Mouse (Mus musculus): ENCODE data around the gene Fam219a. TPM values are rescaled to one million over a fixed set of nuclear protein-coding genes. Genes with fewer than 3 reads are reported as not detected.

Gene Fam219a
- total and polyA plus RNA-seq, 3 experiments, result 13.4 to 15.8 (median 14.4) TPM

DNA sequence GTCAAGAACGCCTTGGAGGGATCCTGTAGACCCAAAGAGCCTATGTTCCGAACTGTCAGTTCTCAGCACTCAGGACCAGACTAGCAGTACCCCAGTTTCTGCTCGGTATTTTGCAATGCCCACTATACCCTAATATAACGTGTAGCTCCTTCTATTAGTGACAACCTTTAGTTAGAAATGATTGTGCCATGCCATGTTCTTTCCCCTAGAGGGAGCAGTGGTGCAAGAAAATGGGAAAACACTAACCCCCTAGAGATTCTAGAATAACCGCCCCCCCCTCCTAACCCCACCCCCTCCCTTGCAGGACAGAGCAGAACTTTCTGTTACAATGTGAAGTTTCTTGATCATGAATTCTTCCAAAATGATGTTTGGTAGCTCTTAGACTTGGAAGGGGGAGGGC is 65.0 kb downstream of the Fam219a start:
- no peak overlapping the region for H3K27ac ChIP-seq
- H3K36me3 ChIP-seq (ENCODE audit: control insufficient read depth, insufficient read depth, low read length), result no peaks in the 10 kb centered on the region
- no peaks in the 10 kb centered on the region for H3K27me3 ChIP-seq (ENCODE audit: control insufficient read depth, insufficient read depth, low read length)
- no peaks in the 10 kb centered on the region for H3K79me2 ChIP-seq (replicated peaks; ENCODE audit: control insufficient read depth, insufficient read depth, low read length)
- peaks cover 6% of the 10 kb centered on the region; the same call in 1 of the 2 replicates for H3K4me1 ChIP-seq (ENCODE audit: control insufficient read depth, insufficient read depth, low read length)
- H3K4me3 ChIP-seq, result no peak overlapping the region
- no peak for DNase-seq
- TF ChIP-seq EP300 (IDR thresholded peaks at IDR 0.05; ENCODE audit: insufficient read depth, low read depth, low read length) (no peak), POLR2A (IDR thresholded peaks at IDR 0.05; ENCODE audit: insufficient read depth, low read depth, low read length) (no peak), CTCF (IDR thresholded peaks at IDR 0.05) (peak; percentile 51)
- H3K9ac ChIP-seq (ENCODE audit: low read depth, low read length), result no peak overlapping the region
- intact Hi-C loops (cut with DNase I), result no loop called here
- WGBS, result 66% methylated on average over 5 of the region's 5 CpGs

DNA sequence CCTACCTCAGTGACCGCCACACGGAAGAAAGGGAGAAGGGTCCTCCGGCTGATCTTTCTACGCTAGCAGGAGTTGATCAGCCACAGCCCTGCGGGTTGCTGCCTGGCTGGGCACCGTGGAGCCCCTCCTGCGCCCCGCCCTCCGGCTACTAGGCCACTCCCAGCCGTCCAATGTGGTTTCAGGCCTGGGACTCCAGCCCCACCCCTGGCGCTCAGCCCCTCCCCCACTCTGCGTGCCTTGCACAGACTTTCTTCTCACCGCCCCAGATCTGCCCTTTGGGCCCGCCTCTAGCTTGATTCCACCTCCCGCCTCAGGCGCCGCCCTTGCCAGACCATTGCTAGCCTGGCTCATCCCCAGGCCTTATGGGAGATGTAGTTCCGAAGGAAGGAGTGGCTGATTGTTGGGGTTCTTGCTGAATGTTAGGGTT is 66.3 kb downstream of the Fam219a start, which contains the start of gene AI464131:
Gene AI464131, minus strand, starts transcription at position 91 of the 427 bp plus-strand sequence.
- peak within 1 kb of the TSS; percentile 65 for H3K27ac ChIP-seq

GRCm38 (mm10) chr4:41502171-41502940 is 67.0 kb downstream of the Fam219a start:
- intact Hi-C loops (cut with DNase I), result loop anchor here (1.0 kb wide), 1 partner anchor 34 kb away; no protein-coding TSS in a partner anchor
- no peaks in the 10 kb centered on the region for H3K79me2 ChIP-seq (replicated peaks; ENCODE audit: control insufficient read depth, insufficient read depth, low read length)
- no peaks in the 10 kb centered on the region for H3K36me3 ChIP-seq (ENCODE audit: control insufficient read depth, insufficient read depth, low read length)
- H3K27me3 ChIP-seq (ENCODE audit: control insufficient read depth, insufficient read depth, low read length), result peaks cover 11% of the 10 kb centered on the region
- TF ChIP-seq CTCF (IDR thresholded peaks at IDR 0.05), result no peak
- no peak for TF ChIP-seq EP300 (IDR thresholded peaks at IDR 0.05; ENCODE audit: insufficient read depth, low read depth, low read length)
- no peak for TF ChIP-seq POLR2A (IDR thresholded peaks at IDR 0.05; ENCODE audit: insufficient read depth, low read depth, low read length)
- peaks cover 6% of the 10 kb centered on the region; the same call in 1 of the 2 replicates for H3K4me1 ChIP-seq (ENCODE audit: control insufficient read depth, insufficient read depth, low read length)
- no peak for DNase-seq
- WGBS, result 27% methylated on average over 20 of the region's 20 CpGs
- peak overlapping the region; percentile 63 for H3K4me3 ChIP-seq
- H3K27ac ChIP-seq, result peak overlapping the region; percentile 65
- peak overlapping the region; percentile 64 for H3K9ac ChIP-seq (ENCODE audit: low read depth, low read length)

More for the DNA sequence above, 66.3 kb downstream of the Fam219a start, which contains the start of gene AI464131:
- intact Hi-C loops (cut with DNase I), result loop anchor here (1.0 kb wide), 1 partner anchor 35 kb away; no protein-coding TSS in a partner anchor
- H3K9ac ChIP-seq (ENCODE audit: low read depth, low read length), result peak within 1 kb of the TSS; percentile 64
- H3K4me1 ChIP-seq (ENCODE audit: control insufficient read depth, insufficient read depth, low read length), result peaks cover 6% of the 10 kb centered on the region; the same call in 1 of the 2 replicates
- WGBS, result 2% methylated on average over 18 of the region's 18 CpGs
- H3K79me2 ChIP-seq (replicated peaks; ENCODE audit: control insufficient read depth, insufficient read depth, low read length), result no peaks in the 10 kb centered on the region
- 0 out of 2 replicates have a peak, but pooled peaks have one; percentile 42 for TF ChIP-seq EP300 (IDR thresholded peaks at IDR 0.05; ENCODE audit: insufficient read depth, low read depth, low read length)
- peak; percentile 65 for TF ChIP-seq POLR2A (IDR thresholded peaks at IDR 0.05; ENCODE audit: insufficient read depth, low read depth, low read length)
- TF ChIP-seq CTCF (IDR thresholded peaks at IDR 0.05), result peak; percentile 25
- H3K4me3 ChIP-seq, result peak within 1 kb of the TSS; percentile 63
- peak; percentile 97 for DNase-seq
- H3K27me3 ChIP-seq (ENCODE audit: control insufficient read depth, insufficient read depth, low read length), result peaks cover 5% of the 10 kb centered on the region; the same call in 1 of the 2 replicates
- H3K36me3 ChIP-seq (ENCODE audit: control insufficient read depth, insufficient read depth, low read length), result no peaks in the 10 kb centered on the region

DNA sequence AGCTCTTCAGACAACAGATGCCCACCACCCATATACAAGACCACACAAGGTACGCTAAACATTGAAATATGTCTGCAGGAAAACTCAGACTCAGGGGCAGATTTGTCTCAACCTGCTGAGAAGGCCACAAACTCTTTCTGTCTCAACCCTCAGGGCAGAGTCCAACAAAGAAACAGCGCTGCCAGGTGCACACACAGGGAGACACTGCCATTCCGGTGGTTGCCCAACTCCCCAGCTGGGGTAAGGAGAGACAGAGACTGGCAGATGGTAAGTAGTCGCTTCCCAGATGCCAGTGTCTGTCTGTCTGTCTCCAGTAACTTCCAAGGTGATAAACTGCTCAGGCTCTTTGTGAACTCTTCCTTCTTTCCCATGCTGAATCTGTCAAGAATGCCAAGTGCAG is 68.6 kb downstream of the Fam219a start:
- Histone ChIP-seq H3K36me3 (ENCODE audit: control insufficient read depth, insufficient read depth, low read length) (no peaks in the 10 kb centered on the region), H3K79me2 (replicated peaks; ENCODE audit: control insufficient read depth, insufficient read depth, low read length) (no peaks in the 10 kb centered on the region), H3K9ac (ENCODE audit: low read depth, low read length) (no peak overlapping the region), H3K4me3 (no peak overlapping the region), H3K4me1 (ENCODE audit: control insufficient read depth, insufficient read depth, low read length) (no peaks in the 10 kb centered on the region), H3K27me3 (ENCODE audit: control insufficient read depth, insufficient read depth, low read length) (peaks cover 11% of the 10 kb centered on the region), H3K27ac (no peak overlapping the region)
- intact Hi-C loops (cut with DNase I), result no loop called here
- no peak for DNase-seq
- WGBS, result 82% methylated on average over 4 of the region's 4 CpGs
- TF ChIP-seq EP300 (IDR thresholded peaks at IDR 0.05; ENCODE audit: insufficient read depth, low read depth, low read length) (no peak), POLR2A (IDR thresholded peaks at IDR 0.05; ENCODE audit: insufficient read depth, low read depth, low read length) (no peak), CTCF (IDR thresholded peaks at IDR 0.05) (no peak)

DNA sequence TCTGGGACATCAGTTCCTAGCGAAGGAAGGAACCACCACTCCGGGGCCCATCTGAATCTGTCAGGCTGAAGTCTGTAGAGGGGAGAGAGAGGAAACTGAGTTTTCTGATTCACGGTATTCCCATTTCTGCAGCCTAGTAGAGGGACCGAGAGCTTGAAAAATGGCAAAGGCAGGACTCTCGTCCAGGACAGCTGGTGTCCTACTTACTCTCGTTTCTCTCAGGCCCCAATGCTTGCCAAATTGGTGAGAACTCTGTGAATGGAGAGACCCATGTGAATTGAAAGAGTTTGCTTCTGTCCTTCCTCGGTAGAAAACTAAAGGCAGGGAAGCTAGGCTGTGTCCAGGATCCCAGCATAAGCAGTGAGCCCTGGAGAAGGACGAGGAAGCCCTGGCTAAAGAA is 69.7 kb downstream of the Fam219a start:
- H3K4me3 ChIP-seq, result no peak overlapping the region
- no peak for TF ChIP-seq EP300 (IDR thresholded peaks at IDR 0.05; ENCODE audit: insufficient read depth, low read depth, low read length)
- TF ChIP-seq CTCF (IDR thresholded peaks at IDR 0.05), result no peak
- no peak for TF ChIP-seq POLR2A (IDR thresholded peaks at IDR 0.05; ENCODE audit: insufficient read depth, low read depth, low read length)
- no peak overlapping the region for H3K27ac ChIP-seq
- H3K79me2 ChIP-seq (replicated peaks; ENCODE audit: control insufficient read depth, insufficient read depth, low read length), result no peaks in the 10 kb centered on the region
- no peaks in the 10 kb centered on the region for H3K36me3 ChIP-seq (ENCODE audit: control insufficient read depth, insufficient read depth, low read length)
- H3K9ac ChIP-seq (ENCODE audit: low read depth, low read length), result no peak overlapping the region
- no peak for DNase-seq
- intact Hi-C loops (cut with DNase I), result no loop called here
- H3K27me3 ChIP-seq (ENCODE audit: control insufficient read depth, insufficient read depth, low read length), result peaks cover 11% of the 10 kb centered on the region
- no peaks in the 10 kb centered on the region for H3K4me1 ChIP-seq (ENCODE audit: control insufficient read depth, insufficient read depth, low read length)
- WGBS, result 67% methylated on average over 8 of the region's 8 CpGs

- H3K27ac ChIP-seq, result no peak overlapping the region
- WGBS, result 32% methylated on average over 43 of the region's 43 CpGs
Observed at GRCm38 (mm10) chr4:41498921-41499391, 70.4 kb downstream of the Fam219a start.

More at GRCm38 (mm10) chr4:41498921-41499391, 70.4 kb downstream of the Fam219a start:
- no peaks in the 10 kb centered on the region for H3K36me3 ChIP-seq (ENCODE audit: control insufficient read depth, insufficient read depth, low read length)
- H3K9ac ChIP-seq (ENCODE audit: low read depth, low read length), result no peak overlapping the region
- H3K4me1 ChIP-seq (ENCODE audit: control insufficient read depth, insufficient read depth, low read length), result no peaks in the 10 kb centered on the region
- intact Hi-C loops (cut with DNase I), result no loop called here
- peaks cover 11% of the 10 kb centered on the region for H3K27me3 ChIP-seq (ENCODE audit: control insufficient read depth, insufficient read depth, low read length)
- no peak overlapping the region for H3K4me3 ChIP-seq
- TF ChIP-seq CTCF (IDR thresholded peaks at IDR 0.05) (no peak), POLR2A (IDR thresholded peaks at IDR 0.05; ENCODE audit: insufficient read depth, low read depth, low read length) (no peak), EP300 (IDR thresholded peaks at IDR 0.05; ENCODE audit: insufficient read depth, low read depth, low read length) (no peak)
- no peak for DNase-seq
- H3K79me2 ChIP-seq (replicated peaks; ENCODE audit: control insufficient read depth, insufficient read depth, low read length), result no peaks in the 10 kb centered on the region
